Comparison of ENCODE assay signal across 11 mouse cellular contexts in genomic region chr6:87503536-87503935, GRCm38 (mm10).
"Had no signal": no experiment of that assay in that cellular context is flagged by ENCODE, and none has a peak within 500 bp of the region (broad histone marks: within the 10 kb centered on the region; RNA-seq: fewer than 3 reads in every experiment).

No protein-coding gene starts in this region.

- H3K9me3 ChIP-seq: intestine, embryonic 15.5 days; kidney, embryonic 15.5 days; limb, embryonic 15.5 days; midbrain, embryonic 10.5 days; midbrain, embryonic 15.5 days; neural tube, embryonic 15.5 days; stomach, embryonic 15.5 days had no signal

- H3K36me3 ChIP-seq: intestine, embryonic 15.5 days; kidney, embryonic 15.5 days; limb, embryonic 15.5 days; midbrain, embryonic 10.5 days; midbrain, embryonic 15.5 days; neural tube, embryonic 15.5 days; stomach, embryonic 15.5 days had no signal

- H3K4me2 ChIP-seq: intestine, embryonic 15.5 days; kidney, embryonic 15.5 days; limb, embryonic 15.5 days; lung, embryonic 14.5 days; midbrain, embryonic 15.5 days; neural tube, embryonic 15.5 days; stomach, embryonic 15.5 days had no signal

- DNase-seq: kidney, postnatal 14 days; right cerebral cortex, postnatal 25 days had no signal

- H3K9ac ChIP-seq: intestine, embryonic 15.5 days; kidney, embryonic 15.5 days; limb, embryonic 15.5 days; liver, embryonic 14.5 days; lung, embryonic 14.5 days; midbrain, embryonic 15.5 days; neural tube, embryonic 15.5 days; stomach, embryonic 15.5 days had no signal

- ATAC-seq: intestine, embryonic 15.5 days; midbrain, embryonic 15.5 days had no signal

- H3K27ac ChIP-seq: intestine, embryonic 15.5 days; kidney, embryonic 15.5 days; limb, embryonic 15.5 days; liver, embryonic 14.5 days; midbrain, embryonic 10.5 days; midbrain, embryonic 15.5 days; neural tube, embryonic 15.5 days; stomach, embryonic 15.5 days had no signal

- H3K4me1 ChIP-seq: intestine, embryonic 15.5 days; limb, embryonic 15.5 days; midbrain, embryonic 15.5 days; neural tube, embryonic 15.5 days; stomach, embryonic 15.5 days had no signal

- H3K27me3 ChIP-seq: intestine, embryonic 15.5 days; kidney, embryonic 15.5 days; limb, embryonic 15.5 days; midbrain, embryonic 15.5 days; neural tube, embryonic 15.5 days; stomach, embryonic 15.5 days had no signal

- H3K4me3 ChIP-seq: intestine, embryonic 15.5 days; kidney, embryonic 15.5 days; limb, embryonic 15.5 days; midbrain, embryonic 10.5 days; midbrain, embryonic 15.5 days; neural tube, embryonic 15.5 days; stomach, embryonic 15.5 days had no signal
